Mouse (Mus musculus) hindbrain, embryonic 11.5 days (tissue): ENCODE data around the gene Llgl2. TPM values are rescaled to one million over a fixed set of nuclear protein-coding genes. Genes with fewer than 3 reads are reported as not detected.

Experiments
- ATAC-seq: fragments of 200-750 bp; cut with Nextera tagmentation; 2 replicates; pipeline ENCODE4 v1.8.0; 2017; ENCODE audit warnings: mild to moderate bottlenecking, moderate TSS enrichment, moderate library complexity; ENCODE audit not compliant: low FRiP score
- DNase-seq: peaks from one replicate; pipeline ENCODE4 v3.0.0-alpha.2; 2015; ENCODE audit warnings: low spot score
- H3K27ac ChIP-seq: fragments of 300-500 bp; sonication (generic); 2 replicates; pipeline ENCODE4 v1.5.1; 2014; ENCODE audit warnings: mild to moderate bottlenecking, low read depth, low read length
- H3K27me3 ChIP-seq: fragments of 300-500 bp; sonication (generic); 2 replicates; pipeline ENCODE4 v1.6.1; 2014; ENCODE audit warnings: mild to moderate bottlenecking, low read length, moderate library complexity, mixed read lengths; ENCODE audit not compliant: control insufficient read depth, insufficient read depth
- H3K36me3 ChIP-seq: fragments of 300-500 bp; sonication (generic); 2 replicates; pipeline ENCODE4 v1.6.1; 2014; ENCODE audit warnings: mild to moderate bottlenecking, low read length, moderate library complexity, mixed read lengths; ENCODE audit not compliant: control insufficient read depth, insufficient read depth
- H3K4me1 ChIP-seq: fragments of 300-500 bp; sonication (generic); replicated peaks from 2 replicates; pipeline ENCODE4 v1.6.1; 2014; ENCODE audit warnings: low read length, mixed read lengths; ENCODE audit not compliant: control insufficient read depth, insufficient read depth
- H3K4me2 ChIP-seq: fragments of 300-500 bp; sonication (generic); replicated peaks from 2 replicates; pipeline ENCODE4 v1.6.1; 2014; ENCODE audit warnings: mild to moderate bottlenecking, low read depth, low read length
- H3K4me3 ChIP-seq: fragments of 300-500 bp; sonication (generic); 2 replicates; pipeline ENCODE4 v1.5.1; 2014; ENCODE audit warnings: low read depth, low read length
- H3K9ac ChIP-seq: fragments of 300-500 bp; sonication (generic); 2 replicates; pipeline ENCODE4 v1.6.1; 2014; ENCODE audit warnings: low read depth, low read length
- H3K9me3 ChIP-seq: fragments of 300-500 bp; sonication (generic); 2 replicates; pipeline ENCODE4 v1.6.1; 2016; ENCODE audit warnings: low read length; ENCODE audit not compliant: control insufficient read depth
- WGBS: fragments of 180-500 bp; shearing (Covaris S2); extraction: QIAGEN DNeasy Blood & Tissue Kit; methylation state at CpG from one replicate; pipeline ENCODE4 v1.1.7; 2014; 5-methylcytosine and 5-hydroxymethylcytosine counted together
- polyA plus RNA-seq: library from polyadenylated mRNA; unstranded; fragments of >200 nt; fragmentation: Nextera tagmentation; extraction: Ambion mirVana; gene quantifications from 2 replicates; pipeline ENCODE4 v1.2.1, GENCODE M21; 2014

Gene Llgl2
- polyA plus RNA-seq, 1 experiment from 2014 or later, result 3.8 TPM

DNA sequence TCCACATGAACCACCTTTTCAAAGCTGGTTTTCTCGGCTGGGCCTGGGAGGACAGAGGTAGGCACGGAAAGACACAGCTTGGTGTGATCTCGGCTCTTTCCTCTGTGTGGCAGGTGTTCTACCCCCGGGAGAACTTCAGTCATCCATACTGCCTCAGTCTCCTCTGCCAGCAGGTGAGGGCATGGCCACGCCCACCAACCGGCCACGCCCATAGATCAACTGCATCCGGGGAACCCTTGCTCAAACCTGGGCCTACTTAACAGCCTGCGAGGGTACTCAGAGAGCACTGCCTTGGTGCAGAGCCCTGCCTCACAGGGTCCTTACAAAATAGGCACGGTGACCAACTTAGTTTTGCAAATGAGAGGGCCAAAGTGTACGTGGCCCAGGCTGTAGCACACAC is 61.4 kb downstream of the Llgl2 start:
- Histone ChIP-seq H3K27ac (no peak overlapping the region), H3K4me1 (no peaks in the 10 kb centered on the region), H3K9me3 (no peaks in the 10 kb centered on the region), H3K4me3 (no peak overlapping the region), H3K9ac (no peak overlapping the region), H3K36me3 (no peaks in the 10 kb centered on the region), H3K4me2 (no peak overlapping the region), H3K27me3 (no peaks in the 10 kb centered on the region; the same call in 1 of the 2 replicates)
- WGBS, result 79% methylated on average over 11 of the region's 11 CpGs
- DNase-seq (no peak), ATAC-seq (no peak)

GRCm38 (mm10) chr11:115886446-115886845 is 62.6 kb downstream of the Llgl2 start:
- Histone ChIP-seq H3K27me3 (no peaks in the 10 kb centered on the region; the same call in 1 of the 2 replicates), H3K27ac (no peak overlapping the region), H3K4me3 (no peak overlapping the region), H3K4me2 (no peak overlapping the region), H3K9me3 (no peaks in the 10 kb centered on the region), H3K9ac (no peak overlapping the region), H3K36me3 (no peaks in the 10 kb centered on the region), H3K4me1 (no peaks in the 10 kb centered on the region)
- WGBS, result 90% methylated on average over 11 of the region's 11 CpGs
- no peak for DNase-seq
- no peak for ATAC-seq

DNA sequence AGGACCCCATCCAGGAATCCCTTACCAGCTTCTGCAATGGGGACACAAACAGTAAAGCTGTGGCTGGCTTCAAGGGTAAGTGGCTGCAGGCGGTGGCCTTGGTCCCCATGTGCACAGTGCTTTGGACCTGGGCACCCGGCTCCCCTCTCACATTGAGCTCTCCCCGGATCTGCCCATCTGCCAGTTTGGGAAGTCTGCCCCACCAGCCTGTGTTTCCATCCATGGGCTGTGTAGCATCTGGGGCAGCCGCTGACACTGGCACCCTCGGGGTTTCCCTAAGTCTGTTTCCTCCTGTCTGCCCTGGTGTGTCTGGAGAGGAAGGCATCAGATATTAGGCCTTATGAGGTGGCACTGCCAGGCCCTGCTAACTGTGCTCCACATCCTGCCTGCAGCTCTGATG is 64.2 kb downstream of the Llgl2 start:
- H3K4me1 ChIP-seq, result no peaks in the 10 kb centered on the region
- DNase-seq (no peak), ATAC-seq (no peak)
- WGBS, result 80% methylated on average over 5 of the region's 5 CpGs
- no peak overlapping the region for H3K9ac ChIP-seq
- H3K4me2 ChIP-seq, result no peak overlapping the region
- no peaks in the 10 kb centered on the region for H3K36me3 ChIP-seq
- no peaks in the 10 kb centered on the region for H3K27me3 ChIP-seq
- H3K27ac ChIP-seq, result no peak overlapping the region
- H3K9me3 ChIP-seq, result no peaks in the 10 kb centered on the region
- no peak overlapping the region for H3K4me3 ChIP-seq

DNA sequence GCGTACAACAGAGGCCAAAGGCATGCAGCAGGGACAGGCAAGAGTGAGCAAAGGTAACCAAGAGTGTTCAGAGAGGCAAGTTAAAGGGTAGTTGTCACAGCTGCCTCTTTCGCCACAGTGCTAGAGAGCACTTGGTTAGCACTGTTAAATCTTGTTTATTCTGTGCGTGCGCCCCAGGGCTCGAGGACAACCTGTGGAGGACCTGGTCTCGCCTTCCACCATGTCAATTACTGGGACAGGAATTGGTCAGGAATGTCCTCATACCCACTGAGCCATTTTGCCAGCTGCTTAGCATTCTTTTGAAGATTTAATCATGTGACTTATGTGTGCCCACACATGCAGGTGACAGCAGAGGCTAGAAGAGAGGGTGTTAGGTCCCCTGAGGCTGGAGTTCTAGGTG is 65.3 kb downstream of the Llgl2 start:
- Histone ChIP-seq H3K4me2 (no peak overlapping the region), H3K36me3 (no peaks in the 10 kb centered on the region), H3K4me3 (no peak overlapping the region), H3K9ac (0 out of 2 replicates have a peak overlapping the region, but pooled peaks have one; percentile 7), H3K4me1 (no peaks in the 10 kb centered on the region), H3K27me3 (no peaks in the 10 kb centered on the region), H3K27ac (no peak overlapping the region), H3K9me3 (no peaks in the 10 kb centered on the region)
- no peak for ATAC-seq
- DNase-seq, result no peak
- 86% methylated on average over 6 of the region's 6 CpGs for WGBS

DNA sequence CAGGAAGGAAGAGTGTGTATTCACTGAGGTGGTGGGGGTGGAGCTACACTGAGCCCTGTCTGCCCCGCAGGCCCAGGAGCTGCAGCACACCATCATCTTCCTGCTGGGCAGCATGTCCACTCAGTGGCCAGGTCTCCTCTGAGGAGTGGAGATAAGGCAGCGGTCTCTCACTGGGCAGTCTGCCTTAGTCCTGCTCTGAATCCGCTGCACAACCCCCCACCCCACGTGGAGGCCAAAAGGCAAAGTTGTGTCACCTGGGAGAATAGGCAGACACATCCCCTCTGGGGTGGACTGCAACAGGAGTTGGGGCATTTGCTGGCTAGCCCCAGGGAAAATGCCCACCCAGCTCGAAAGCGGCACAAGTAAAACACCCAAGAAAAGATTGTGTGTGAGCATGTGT is 68.4 kb downstream of the Llgl2 start:
- Histone ChIP-seq H3K4me1 (no peaks in the 10 kb centered on the region), H3K9ac (no peak overlapping the region), H3K4me3 (no peak overlapping the region), H3K36me3 (no peaks in the 10 kb centered on the region), H3K4me2 (no peak overlapping the region), H3K27ac (no peak overlapping the region), H3K27me3 (no peaks in the 10 kb centered on the region), H3K9me3 (no peaks in the 10 kb centered on the region)
- ATAC-seq (no peak), DNase-seq (no peak)
- whole genome bisulfite sequencing, result 53% methylated on average over 6 of the region's 6 CpGs

DNA sequence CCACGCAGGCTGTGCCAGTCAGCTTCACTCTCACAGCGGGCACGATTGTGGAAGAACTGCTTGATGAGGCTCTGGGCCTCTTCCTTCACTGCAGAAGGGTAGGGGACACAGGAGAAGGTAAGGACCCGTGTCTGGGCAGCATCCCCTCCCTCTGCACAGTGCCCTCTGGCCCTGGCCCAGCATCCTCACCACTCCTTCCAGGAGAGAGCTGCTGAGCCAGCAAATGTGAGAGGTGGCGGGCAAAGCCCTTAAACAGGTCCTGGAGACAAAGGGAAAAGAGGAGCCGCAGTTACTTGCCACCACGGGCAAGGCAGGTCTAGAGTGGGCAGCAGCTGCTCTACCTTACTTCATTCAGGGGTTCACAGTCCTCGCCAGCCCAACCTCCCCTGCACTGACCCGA is 69.2 kb downstream of the Llgl2 start:
- H3K4me1 ChIP-seq, result no peaks in the 10 kb centered on the region
- H3K27me3 ChIP-seq, result no peaks in the 10 kb centered on the region
- no peak overlapping the region for H3K4me2 ChIP-seq
- H3K4me3 ChIP-seq, result no peak overlapping the region
- no peak overlapping the region for H3K27ac ChIP-seq
- H3K9me3 ChIP-seq, result no peaks in the 10 kb centered on the region
- H3K9ac ChIP-seq, result no peak overlapping the region
- DNase-seq, result no peak
- WGBS, result 93% methylated on average over 8 of the region's 9 CpGs
- H3K36me3 ChIP-seq, result no peaks in the 10 kb centered on the region
- ATAC-seq, result no peak

GRCm38 (mm10) chr11:115894755-115895520 is 71.1 kb downstream of the Llgl2 start:
- H3K9me3 ChIP-seq, result no peaks in the 10 kb centered on the region
- no peak overlapping the region for H3K4me2 ChIP-seq
- H3K4me3 ChIP-seq, result no peak overlapping the region
- DNase-seq (peak; percentile 38), ATAC-seq (no peak)
- H3K36me3 ChIP-seq, result no peaks in the 10 kb centered on the region
- H3K27me3 ChIP-seq, result no peaks in the 10 kb centered on the region
- peak overlapping the region; percentile 24; the same call in 1 of the 2 replicates for H3K27ac ChIP-seq
- WGBS, result 73% methylated on average over 14 of the region's 14 CpGs
- H3K9ac ChIP-seq, result no peak overlapping the region
- H3K4me1 ChIP-seq, result 0 out of 2 replicates have a peak, but pooled peaks cover 3% of the 10 kb centered on the region

DNA sequence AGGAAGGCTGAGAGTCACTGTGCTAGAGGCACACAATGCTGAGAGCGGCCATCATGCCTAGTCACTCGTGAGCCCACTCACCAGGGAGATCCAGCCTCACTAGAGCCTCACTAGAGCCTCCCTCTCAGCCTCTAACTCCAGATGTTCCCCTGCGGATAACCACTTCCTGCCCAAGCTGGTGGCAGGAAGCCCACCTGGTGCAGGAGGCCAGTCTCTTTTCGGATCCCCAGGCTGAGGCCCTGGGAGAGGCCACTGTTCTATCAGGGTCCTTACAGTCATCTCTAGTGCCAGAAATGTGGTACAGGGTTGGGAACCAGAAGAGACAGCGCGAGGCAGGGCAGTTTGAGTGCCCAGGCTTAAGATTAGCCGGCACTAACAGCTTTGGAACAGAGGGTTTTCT is 74.6 kb downstream of the Llgl2 start:
- Histone ChIP-seq H3K27ac (no peak overlapping the region), H3K27me3 (no peaks in the 10 kb centered on the region), H3K9ac (no peak overlapping the region), H3K36me3 (no peaks in the 10 kb centered on the region), H3K9me3 (no peaks in the 10 kb centered on the region), H3K4me3 (no peak overlapping the region), H3K4me1 (peaks cover 7% of the 10 kb centered on the region), H3K4me2 (no peak overlapping the region)
- DNase-seq (no peak), ATAC-seq (no peak)
- 81% methylated on average over 7 of the region's 7 CpGs for WGBS

- H3K4me3 ChIP-seq, result no peak overlapping the region
- 9% methylated on average over 4 of the region's 4 CpGs for WGBS
- no peaks in the 10 kb centered on the region for H3K27me3 ChIP-seq
- no peak overlapping the region for H3K27ac ChIP-seq
- DNase-seq (peak; percentile 62), ATAC-seq (no peak)
- H3K4me2 ChIP-seq, result no peak overlapping the region
- no peak overlapping the region for H3K9ac ChIP-seq
- no peaks in the 10 kb centered on the region for H3K36me3 ChIP-seq
- H3K4me1 ChIP-seq, result peaks cover 7% of the 10 kb centered on the region
- H3K9me3 ChIP-seq, result no peaks in the 10 kb centered on the region
Observed at GRCm38 (mm10) chr11:115898886-115899285, 75.0 kb downstream of the Llgl2 start.
